Mouse (Mus musculus) stomach, embryonic 14.5 days (tissue): ENCODE measurements around the gene Syde1. TPM values are rescaled to one million over a fixed set of nuclear protein-coding genes. Genes with fewer than 3 reads are reported as not detected.

Experiments
- ATAC-seq: fragments of 200-750 bp; cut with Nextera tagmentation; 2 replicates; pipeline ENCODE4 v1.8.0; 2017; ENCODE audit warnings: low read depth, moderate TSS enrichment; ENCODE audit not compliant: insufficient number of reproducible peaks, insufficient read depth, low FRiP score
- H3K27ac ChIP-seq: fragments of 300-500 bp; sonication (generic); 2 replicates; pipeline ENCODE4 v1.5.1; 2014; ENCODE audit warnings: mild to moderate bottlenecking, low read length, moderate library complexity, mixed read lengths
- H3K27me3 ChIP-seq: fragments of 300-500 bp; sonication (generic); 2 replicates; pipeline ENCODE4 v1.6.1; 2014; ENCODE audit warnings: low read length, control low read depth, mixed read lengths; ENCODE audit not compliant: control insufficient read depth, insufficient read depth
- H3K36me3 ChIP-seq: fragments of 300-500 bp; sonication (generic); 2 replicates; pipeline ENCODE4 v1.6.1; 2014; ENCODE audit warnings: mild to moderate bottlenecking, control low read depth, low read length, moderate library complexity, mixed read lengths; ENCODE audit not compliant: control insufficient read depth, insufficient read depth
- H3K4me1 ChIP-seq: fragments of 300-500 bp; sonication (generic); 2 replicates; pipeline ENCODE4 v1.6.1; 2014; ENCODE audit warnings: low read length, control low read depth, mixed read lengths; ENCODE audit not compliant: control insufficient read depth, insufficient read depth
- H3K4me2 ChIP-seq: fragments of 300-500 bp; sonication (generic); replicated peaks from 2 replicates; pipeline ENCODE4 v1.6.1; 2014; ENCODE audit warnings: low read depth, low read length, control low read depth
- H3K4me3 ChIP-seq: fragments of 300-500 bp; sonication (generic); 2 replicates; pipeline ENCODE4 v1.5.1; 2014; ENCODE audit warnings: low read depth, low read length, control low read depth
- H3K9ac ChIP-seq: fragments of 300-500 bp; sonication (generic); replicated peaks from 2 replicates; pipeline ENCODE4 v1.6.1; 2014; ENCODE audit warnings: low read depth, mild to moderate bottlenecking, control low read depth, low read length, moderate library complexity, mixed read lengths
- H3K9me3 ChIP-seq: fragments of 300-500 bp; sonication (generic); 2 replicates; pipeline ENCODE4 v1.6.1; 2016; ENCODE audit warnings: low read depth, low read length, control low read depth; ENCODE audit not compliant: control insufficient read depth
- WGBS: fragments of 180-500 bp; shearing (Covaris S2); extraction: QIAGEN DNeasy Blood & Tissue Kit; methylation state at CpG from one replicate; pipeline ENCODE4 v1.1.7; 2014; 5-methylcytosine and 5-hydroxymethylcytosine counted together
- polyA plus RNA-seq: library from polyadenylated mRNA; unstranded; fragments of >200 nt; fragmentation: Nextera tagmentation; extraction: Ambion mirVana; gene quantifications from 2 replicates; pipeline ENCODE4 v1.2.1, GENCODE M21; 2014

The Syde1 gene
- polyA plus RNA-seq, 1 experiment from 2014 or later: 19.1 TPM

GRCm38 (mm10) chr10:78574250-78575104, 17.3 kb downstream of the Syde1 start, which contains the start of gene Ilvbl:
Ilvbl (plus strand) TSS chr10:78574346.
- Histone ChIP-seq H3K36me3 (peaks cover 8% of the 10 kb centered on the region), H3K4me1 (peaks cover 4% of the 10 kb centered on the region), H3K27me3 (no peaks in the 10 kb centered on the region), H3K9ac (peak within 1 kb of the TSS; percentile 50), H3K4me2 (peak within 1 kb of the TSS; percentile 66), H3K9me3 (no peaks in the 10 kb centered on the region), H3K27ac (peak within 1 kb of the TSS; percentile 87), H3K4me3 (peak within 1 kb of the TSS; percentile 61)
- WGBS: under 1% methylated on average over 51 of the region's 51 CpGs
- ATAC-seq: peak; percentile 89

GRCm38 (mm10) chr10:78573226-78573625, 18.5 kb downstream of the Syde1 start:
- no peak overlapping the region for H3K27ac ChIP-seq

GRCm38 (mm10) chr10:78570897-78571296, 20.9 kb downstream of the Syde1 start:
- no peaks in the 10 kb centered on the region for H3K9me3 ChIP-seq
- WGBS: 55% methylated on average over 2 of the region's 2 CpGs
- no peaks in the 10 kb centered on the region for H3K27me3 ChIP-seq
- ATAC-seq: no peak
- peaks cover 4% of the 10 kb centered on the region for H3K4me1 ChIP-seq
- H3K4me3 ChIP-seq: no peak overlapping the region
- no peak overlapping the region for H3K9ac ChIP-seq
- H3K27ac ChIP-seq: no peak overlapping the region
- H3K36me3 ChIP-seq: no peaks in the 10 kb centered on the region
- H3K4me2 ChIP-seq: no peak overlapping the region

More at GRCm38 (mm10) chr10:78573226-78573625, 18.5 kb downstream of the Syde1 start:
- H3K4me3 ChIP-seq: no peak overlapping the region
- peaks cover 3% of the 10 kb centered on the region for H3K36me3 ChIP-seq
- peaks cover 4% of the 10 kb centered on the region for H3K4me1 ChIP-seq
- H3K9me3 ChIP-seq: no peaks in the 10 kb centered on the region
- H3K9ac ChIP-seq: no peak overlapping the region
- H3K27me3 ChIP-seq: no peaks in the 10 kb centered on the region
- no peak overlapping the region for H3K4me2 ChIP-seq
- no peak for ATAC-seq
- 74% methylated on average over 3 of the region's 3 CpGs for WGBS

GRCm38 (mm10) chr10:78570416-78570815, 21.3 kb downstream of the Syde1 start:
- Histone ChIP-seq H3K27ac (no peak overlapping the region), H3K9me3 (no peaks in the 10 kb centered on the region), H3K4me2 (no peak overlapping the region), H3K9ac (no peak overlapping the region), H3K4me3 (no peak overlapping the region), H3K27me3 (no peaks in the 10 kb centered on the region), H3K4me1 (no peaks in the 10 kb centered on the region; the same call in 1 of the 2 replicates), H3K36me3 (no peaks in the 10 kb centered on the region)
- WGBS: 60% methylated on average over 6 of the region's 6 CpGs
- no peak for ATAC-seq

GRCm38 (mm10) chr10:78569686-78570085, 22.1 kb downstream of the Syde1 start:
- H3K4me3 ChIP-seq: no peak overlapping the region
- H3K36me3 ChIP-seq: no peaks in the 10 kb centered on the region
- H3K9me3 ChIP-seq: no peaks in the 10 kb centered on the region
- no peaks in the 10 kb centered on the region for H3K27me3 ChIP-seq
- no peak overlapping the region for H3K4me2 ChIP-seq
- H3K9ac ChIP-seq: no peak overlapping the region
- no peak for ATAC-seq
- no peaks in the 10 kb centered on the region for H3K4me1 ChIP-seq
- 53% methylated on average over 3 of the region's 3 CpGs for WGBS
- H3K27ac ChIP-seq: no peak overlapping the region

- Histone ChIP-seq H3K4me2 (no peak overlapping the region), H3K27ac (no peak overlapping the region), H3K36me3 (no peaks in the 10 kb centered on the region), H3K4me1 (no peaks in the 10 kb centered on the region), H3K9ac (no peak overlapping the region), H3K27me3 (no peaks in the 10 kb centered on the region), H3K4me3 (no peak overlapping the region), H3K9me3 (no peaks in the 10 kb centered on the region)
- no peak for ATAC-seq
- 76% methylated on average over 3 of the region's 3 CpGs for WGBS
Observed at GRCm38 (mm10) chr10:78569191-78569590, 22.6 kb downstream of the Syde1 start.

GRCm38 (mm10) chr10:78565070-78565469, 26.7 kb downstream of the Syde1 start:
- H3K27me3 ChIP-seq: no peaks in the 10 kb centered on the region
- H3K36me3 ChIP-seq: no peaks in the 10 kb centered on the region
- H3K4me2 ChIP-seq: no peak overlapping the region
- no peak overlapping the region for H3K4me3 ChIP-seq
- no peak for ATAC-seq
- WGBS: 73% methylated on average over 1 of the region's 1 CpGs
- no peak overlapping the region for H3K9ac ChIP-seq
- H3K9me3 ChIP-seq: no peaks in the 10 kb centered on the region
- H3K4me1 ChIP-seq: no peaks in the 10 kb centered on the region
- no peak overlapping the region for H3K27ac ChIP-seq

GRCm38 (mm10) chr10:78540943-78541342, 50.8 kb downstream of the Syde1 start:
- no peak overlapping the region for H3K27ac ChIP-seq
- no peak for ATAC-seq
- H3K9ac ChIP-seq: no peak overlapping the region
- no peaks in the 10 kb centered on the region for H3K36me3 ChIP-seq
- H3K4me1 ChIP-seq: no peaks in the 10 kb centered on the region
- H3K9me3 ChIP-seq: no peaks in the 10 kb centered on the region
- no peak overlapping the region for H3K4me2 ChIP-seq
- 56% methylated on average over 2 of the region's 2 CpGs for WGBS
- no peak overlapping the region for H3K4me3 ChIP-seq
- no peaks in the 10 kb centered on the region for H3K27me3 ChIP-seq
